Mouse (Mus musculus) ES-E14 (cell line): ENCODE data around the gene Kdm7a. TPM values are rescaled to one million over a fixed set of nuclear protein-coding genes. Genes with fewer than 3 reads are reported as not detected.

ENCODE experiments used
- DNase-seq: peaks from one replicate; pipeline ENCODE4 v3.0.0-alpha.2; 2013; ENCODE audit warnings: low read depth, low spot score
- H3K27ac ChIP-seq: 2 replicates; pipeline ENCODE4 v1.5.1; 2012; ENCODE audit warnings: low read depth, mild to moderate bottlenecking, low read length, moderate library complexity, mixed read lengths; ENCODE audit not compliant: poor library complexity, insufficient read depth, severe bottlenecking
- H3K36me3 ChIP-seq: 2 replicates; pipeline ENCODE4 v1.6.1; 2012; ENCODE audit warnings: mild to moderate bottlenecking, low read length, moderate library complexity, mixed read lengths; ENCODE audit not compliant: control insufficient read depth, poor library complexity, insufficient read depth, severe bottlenecking
- H3K4me1 ChIP-seq, 2 experiments: fragments of 150-350 bp in 1 of 2; sonication (generic) in 1 of 2; 2 replicates each; pipeline ENCODE4 v1.6.1; 2012; ENCODE audit warnings: low read length in 2 of 2, mild to moderate bottlenecking in 1 of 2, mixed read lengths in 1 of 2; ENCODE audit not compliant: control insufficient read depth in 2 of 2, insufficient read depth in 2 of 2, poor library complexity in 1 of 2
- H3K4me3 ChIP-seq, 2 experiments: fragments of 150-350 bp in 1 of 2; sonication (generic) in 1 of 2; 2 replicates each; pipeline ENCODE4 v1.5.1; 2012; ENCODE audit warnings: low read length in 2 of 2, low read depth in 1 of 2, mild to moderate bottlenecking in 1 of 2, mixed read lengths in 1 of 2; ENCODE audit not compliant: insufficient read depth in 1 of 2, poor library complexity in 1 of 2, severe bottlenecking in 1 of 2
- H3K9ac ChIP-seq: 2 replicates; pipeline ENCODE4 v1.6.1; 2012; ENCODE audit warnings: low read depth, mild to moderate bottlenecking, low read length, mixed read lengths; ENCODE audit not compliant: poor library complexity, insufficient read depth, severe bottlenecking
- H3K9me3 ChIP-seq: fragments of 150-350 bp; sonication (generic); 2 replicates; pipeline ENCODE4 v1.6.1; 2012; ENCODE audit warnings: low read depth, mild to moderate bottlenecking, low read length; ENCODE audit not compliant: control insufficient read depth, insufficient read depth
- CHD2 ChIP-seq: IDR thresholded peaks from 2 replicates; pipeline ENCODE4 v1.6.1; 2014; ENCODE audit warnings: mild to moderate bottlenecking, low read depth, low read length, inconsistent platforms
- HCFC1 ChIP-seq: IDR thresholded peaks from 2 replicates; pipeline ENCODE4 v1.6.1; 2012; ENCODE audit warnings: low read length, inconsistent platforms, borderline replicate concordance; ENCODE audit not compliant: insufficient read depth
- MAFK ChIP-seq: IDR thresholded peaks from 2 replicates; pipeline ENCODE4 v1.6.1; 2014; ENCODE audit warnings: mild to moderate bottlenecking, low read depth, low read length, inconsistent platforms; ENCODE audit not compliant: insufficient read depth
- ZC3H11A ChIP-seq: IDR thresholded peaks from 2 replicates; pipeline ENCODE4 v1.6.1; 2012; ENCODE audit warnings: low read depth, mild to moderate bottlenecking, inconsistent platforms, low read length, borderline replicate concordance
- ZNF384 ChIP-seq: IDR thresholded peaks from 2 replicates; pipeline ENCODE4 v1.6.1; 2012; ENCODE audit warnings: low read depth, low read length, inconsistent platforms
- in situ Hi-C, 2 experiments: fragments of 600-800 bp; cut with MboI; formaldehyde crosslinking; loops; one replicate each; pipeline ENCODE4 v1.15.1; 2025; ENCODE audit warnings: low sequenced_read_pairs in 2 of 2, inconsistent platforms in 1 of 2; ENCODE audit not compliant: unreplicated experiment in 2 of 2
- total RNA-seq: library from RNA; depleted of rRNA; stranded (reverse); fragments of 300-350 nt; gene quantifications from 2 replicates; pipeline ENCODE4 v1.2.3, GENCODE M21; 2012

Gene Kdm7a
- total RNA-seq, 1 experiment: 7.4 TPM

DNA sequence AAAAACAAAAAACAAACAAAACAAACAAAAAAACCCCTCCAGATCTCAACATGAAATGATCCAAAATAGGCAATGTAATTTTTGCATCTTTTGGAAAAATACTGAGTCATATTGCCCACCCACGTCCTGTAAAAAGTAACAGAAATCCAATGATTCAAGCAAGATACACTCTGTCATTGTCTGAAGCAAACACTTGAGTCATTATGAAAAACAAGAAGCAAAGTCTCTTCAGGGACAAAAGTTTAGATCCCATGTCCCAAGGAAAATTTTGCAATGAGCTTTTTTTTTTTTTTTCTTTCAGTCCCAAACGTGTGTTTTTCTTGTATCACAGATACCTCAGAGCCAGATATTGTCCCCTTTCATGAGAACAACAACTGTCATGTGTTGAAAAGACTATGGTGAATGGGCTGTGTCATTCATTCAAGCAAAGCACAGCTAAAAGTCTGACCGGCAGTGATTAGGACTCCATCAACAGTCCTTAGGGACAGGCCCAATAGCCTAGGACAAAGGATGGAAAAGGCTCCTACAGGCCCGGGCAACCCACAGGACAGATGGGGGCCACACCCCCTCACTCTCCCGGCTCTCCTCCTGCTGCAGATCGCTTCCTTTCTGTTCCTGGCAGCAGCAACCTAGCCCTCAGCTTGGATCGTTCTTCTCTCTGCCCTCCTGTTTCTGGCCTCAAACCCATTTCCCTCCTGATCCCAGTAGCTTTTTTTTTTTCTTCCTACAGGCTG is 19.5 kb upstream of the Kdm7a start:
- peak overlapping the region; percentile 77; the same call in 1 of the 2 replicates for H3K27ac ChIP-seq

DNA sequence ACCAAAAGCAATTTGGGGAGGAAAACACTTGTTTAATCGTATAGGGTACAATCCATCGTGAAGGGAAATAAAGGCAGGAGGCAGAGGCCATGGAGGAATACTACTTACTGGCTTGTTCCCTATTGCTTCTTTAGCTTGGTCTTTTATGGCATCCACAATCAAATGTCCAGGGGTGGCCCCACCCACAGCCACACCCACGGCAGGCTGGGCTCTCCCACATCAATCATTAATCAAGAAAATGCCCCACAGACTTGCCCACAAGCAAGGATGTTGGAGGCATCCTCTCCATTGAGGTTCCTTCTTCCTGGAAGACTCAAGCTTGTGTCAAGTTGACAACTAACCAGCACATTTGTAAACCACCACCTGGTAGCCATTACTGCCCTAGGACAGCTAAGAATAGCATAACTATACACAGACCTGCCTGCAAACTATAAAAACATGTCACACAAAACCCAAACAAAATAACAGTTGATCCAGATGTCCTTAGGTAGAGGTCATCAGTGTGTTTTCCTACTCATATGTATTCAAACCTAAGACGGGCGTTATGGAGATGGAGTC is 16.8 kb upstream of the Kdm7a start:
- in situ Hi-C loops: no loop called here
- TF ChIP-seq MAFK (no peak), ZNF384 (no peak), CHD2 (no peak), ZC3H11A (no peak), HCFC1 (no peak)
- Histone ChIP-seq H3K36me3 (no peaks in the 10 kb centered on the region), H3K4me3 (no peak overlapping the region), H3K27ac (no peak overlapping the region), H3K4me1 (peaks cover 5 to 10% of the 10 kb centered on the region in 2 experiments; a peak in 1 of 4 replicates), H3K9me3 (no peaks in the 10 kb centered on the region), H3K9ac (no peak overlapping the region)
- DNase-seq: no peak

More for the DNA sequence above, 19.5 kb upstream of the Kdm7a start:
- peak overlapping the region; percentile 29 to 47 for H3K4me3 ChIP-seq
- H3K4me1 ChIP-seq: peaks cover 5 to 10% of the 10 kb centered on the region in 2 experiments; a peak in 1 of 4 replicates
- H3K9me3 ChIP-seq: no peaks in the 10 kb centered on the region
- no peaks in the 10 kb centered on the region for H3K36me3 ChIP-seq
- peak overlapping the region; percentile 68 for H3K9ac ChIP-seq
- in situ Hi-C loops: no loop called here
- DNase-seq: peak; percentile 27
- peak; percentile 57; the same call in 1 of the 2 replicates for TF ChIP-seq ZNF384
- TF ChIP-seq HCFC1: no peak

DNA sequence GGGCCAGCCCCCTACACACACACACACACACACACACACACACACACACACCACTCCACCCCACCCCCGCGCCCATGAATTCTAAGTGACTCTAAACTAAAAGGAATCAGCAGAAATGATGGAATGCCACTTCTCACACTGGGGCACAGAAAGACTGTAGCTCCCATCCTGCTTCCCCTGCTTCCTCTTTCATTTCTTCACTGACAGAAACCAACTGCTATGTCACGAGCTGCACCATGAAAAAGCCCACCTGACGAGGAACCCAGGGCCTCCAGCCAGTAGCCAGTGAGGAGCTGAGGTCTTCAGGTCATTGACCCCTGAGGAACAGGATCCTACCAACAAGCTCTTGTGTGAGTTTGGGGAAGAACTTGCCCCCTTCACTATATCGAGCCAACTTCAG is 15.9 kb upstream of the Kdm7a start:
- H3K9me3 ChIP-seq: no peaks in the 10 kb centered on the region
- no peaks in the 10 kb centered on the region for H3K36me3 ChIP-seq
- in situ Hi-C loops: no loop called here
- peaks cover 5 to 10% of the 10 kb centered on the region in 2 experiments; a peak in 1 of 4 replicates for H3K4me1 ChIP-seq
- no peak overlapping the region for H3K27ac ChIP-seq
- no peak overlapping the region for H3K9ac ChIP-seq
- TF ChIP-seq ZC3H11A: no peak
- no peak for TF ChIP-seq MAFK
- TF ChIP-seq HCFC1: no peak
- TF ChIP-seq ZNF384: no peak
- TF ChIP-seq CHD2: no peak
- H3K4me3 ChIP-seq: no peak overlapping the region
- no peak for DNase-seq

DNA sequence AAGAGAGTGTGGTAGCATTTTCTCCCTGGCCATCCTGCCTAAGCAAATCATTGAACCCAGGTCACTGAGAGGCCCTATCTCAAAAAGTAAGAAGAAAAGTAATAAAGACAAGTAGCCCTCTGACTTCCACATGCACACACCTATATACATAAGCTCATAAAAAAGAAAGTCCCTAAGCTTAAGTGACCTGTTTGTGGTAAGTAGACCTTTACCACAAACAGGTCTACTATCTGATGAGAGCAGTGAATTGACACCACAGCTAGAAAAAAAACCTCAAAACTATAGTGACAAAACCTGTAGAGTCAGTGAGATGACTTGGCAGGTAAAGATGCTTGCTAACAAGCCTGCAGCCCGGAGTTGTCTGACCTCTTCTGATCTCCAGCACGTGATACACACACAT is 11.4 kb upstream of the Kdm7a start:
- DNase-seq: no peak
- Histone ChIP-seq H3K9me3 (no peaks in the 10 kb centered on the region), H3K36me3 (no peaks in the 10 kb centered on the region), H3K4me3 (no peak overlapping the region), H3K4me1 (no peaks in the 10 kb centered on the region), H3K9ac (no peak overlapping the region), H3K27ac (no peak overlapping the region)
- TF ChIP-seq ZNF384 (no peak), CHD2 (no peak), ZC3H11A (no peak), HCFC1 (no peak), MAFK (no peak)
- in situ Hi-C loops: no loop called here
